Mouse (Mus musculus) limb, embryonic 14.5 days (tissue): ENCODE results near the gene Galnt6. TPM values are rescaled to one million over a fixed set of nuclear protein-coding genes. Genes with fewer than 3 reads are reported as not detected.
A peak's percentile ranks its signal among the peaks of the same experiment; 100 is the strongest.

ENCODE experiments used
- ATAC-seq: fragments of 200-750 bp; cut with Nextera tagmentation; 2 replicates; pipeline ENCODE4 v1.8.0; 2017; ENCODE audit warnings: low read depth, moderate number of reproducible peaks, moderate TSS enrichment; ENCODE audit not compliant: low FRiP score
- DNase-seq: peaks from one replicate; pipeline ENCODE4 v3.0.0-alpha.2; 2015; ENCODE audit warnings: low spot score
- H3K27ac ChIP-seq: fragments of 300-500 bp; sonication (generic); replicated peaks from 2 replicates; pipeline ENCODE4 v1.5.1; 2014; ENCODE audit warnings: low read depth, mild to moderate bottlenecking, low read length, moderate library complexity, mixed read lengths
- H3K27me3 ChIP-seq: fragments of 300-500 bp; sonication (generic); 2 replicates; pipeline ENCODE4 v1.6.1; 2014; ENCODE audit warnings: low read length, mixed read lengths; ENCODE audit not compliant: control insufficient read depth, insufficient read depth
- H3K36me3 ChIP-seq: fragments of 300-500 bp; sonication (generic); 2 replicates; pipeline ENCODE4 v1.6.1; 2014; ENCODE audit warnings: mild to moderate bottlenecking, low read length, moderate library complexity, mixed read lengths; ENCODE audit not compliant: control insufficient read depth, insufficient read depth
- H3K4me1 ChIP-seq: fragments of 300-500 bp; sonication (generic); 2 replicates; pipeline ENCODE4 v1.6.1; 2014; ENCODE audit warnings: antibody characterized with exemption, low read length, mixed read lengths; ENCODE audit not compliant: control insufficient read depth, insufficient read depth
- H3K4me2 ChIP-seq: fragments of 300-500 bp; sonication (generic); replicated peaks from 2 replicates; pipeline ENCODE4 v1.6.1; 2014; ENCODE audit warnings: low read depth, mild to moderate bottlenecking, low read length, moderate library complexity; ENCODE audit not compliant: severe bottlenecking
- H3K4me3 ChIP-seq: fragments of 300-500 bp; sonication (generic); replicated peaks from 2 replicates; pipeline ENCODE4 v1.5.1; 2014; ENCODE audit warnings: low read length
- H3K9ac ChIP-seq: fragments of 300-500 bp; sonication (generic); 2 replicates; pipeline ENCODE4 v1.6.1; 2014; ENCODE audit warnings: mild to moderate bottlenecking, low read depth, low read length, moderate library complexity; ENCODE audit not compliant: severe bottlenecking
- H3K9me3 ChIP-seq: fragments of 300-500 bp; sonication (generic); 2 replicates; pipeline ENCODE4 v1.6.1; 2016; ENCODE audit warnings: low read length; ENCODE audit not compliant: control insufficient read depth
- POLR2A ChIP-seq: fragments of 200-500 bp; IDR thresholded peaks from 2 replicates; pipeline ENCODE4 v1.8.0; 2012; ENCODE audit warnings: inconsistent platforms, mild to moderate bottlenecking, moderate library complexity, borderline replicate concordance; ENCODE audit not compliant: insufficient read depth, insufficient read length; ENCODE audit errors: extremely low read depth
- WGBS: fragments of 180-500 bp; shearing (Covaris S2); extraction: QIAGEN DNeasy Blood & Tissue Kit; methylation state at CpG from one replicate; pipeline ENCODE4 v1.1.7; 2014; 5-methylcytosine and 5-hydroxymethylcytosine counted together
- polyA plus RNA-seq, 2 experiments: library from polyadenylated mRNA; depleted of rRNA in 1 of 2; stranded (reverse) in 1 of 2; unstranded in 1 of 2; fragments of >200 nt; fragmentation: Nextera tagmentation in 1 of 2; extraction: Ambion mirVana in 1 of 2; gene quantifications; 2 replicates each; pipeline versions ENCODE4 v1.2.1 to v1.2.3; 2012 to 2014

The Galnt6 gene
- polyA plus RNA-seq, 2 experiments, result 1.1 to 1.9 TPM

DNA sequence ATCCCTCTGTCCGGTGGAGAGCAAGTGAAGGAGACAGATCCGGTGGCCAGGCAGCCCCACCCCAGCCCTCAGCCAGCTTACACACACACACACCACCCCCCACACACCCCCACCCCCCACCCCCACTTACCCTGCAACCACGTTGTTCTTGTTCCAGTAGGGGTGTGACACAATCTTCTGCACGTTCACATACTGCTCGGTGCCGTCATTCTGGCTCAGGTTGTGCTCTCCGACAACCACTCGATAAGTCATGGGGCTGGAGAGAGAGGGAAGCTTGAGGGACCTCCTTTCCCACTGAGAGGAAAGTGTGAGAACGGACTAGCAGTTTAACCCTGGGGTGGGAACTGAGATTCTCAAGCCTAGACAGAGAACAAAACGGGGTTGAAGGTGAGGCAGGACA lies 44.7 kb downstream of the Galnt6 start:
- Histone ChIP-seq H3K4me1 (peaks cover 4% of the 10 kb centered on the region; the same call in 1 of the 2 replicates), H3K4me3 (no peak overlapping the region), H3K27ac (no peak overlapping the region), H3K27me3 (no peaks in the 10 kb centered on the region), H3K4me2 (no peak overlapping the region), H3K9ac (no peak overlapping the region), H3K36me3 (no peaks in the 10 kb centered on the region), H3K9me3 (no peaks in the 10 kb centered on the region)
- no peak for TF ChIP-seq POLR2A
- ATAC-seq (no peak), DNase-seq (no peak)
- 57% methylated on average over 10 of the region's 10 CpGs for WGBS

DNA sequence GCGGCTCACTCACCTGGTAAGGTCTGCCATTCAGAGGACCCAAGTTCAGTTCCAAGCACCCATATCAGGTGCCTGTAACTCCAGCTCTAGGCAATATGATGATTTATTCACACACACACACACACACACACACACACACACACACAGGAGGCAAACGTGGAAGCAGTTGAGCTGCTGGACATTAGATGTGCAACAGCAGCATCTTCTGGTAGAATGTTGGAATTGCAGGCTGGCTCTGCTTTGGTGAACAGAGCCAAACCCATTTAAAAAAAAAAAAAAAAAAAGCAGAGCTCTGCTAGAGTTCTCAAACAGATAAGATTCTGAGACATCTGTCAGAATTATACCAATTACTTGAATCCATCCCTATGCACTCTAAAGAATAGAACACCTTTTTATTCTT lies 46.1 kb downstream of the Galnt6 start:
- Histone ChIP-seq H3K4me2 (no peak overlapping the region), H3K9me3 (no peaks in the 10 kb centered on the region), H3K27me3 (no peaks in the 10 kb centered on the region), H3K9ac (no peak overlapping the region), H3K4me1 (peaks cover 4% of the 10 kb centered on the region; the same call in 1 of the 2 replicates), H3K27ac (no peak overlapping the region), H3K36me3 (no peaks in the 10 kb centered on the region), H3K4me3 (no peak overlapping the region)
- ATAC-seq (no peak), DNase-seq (peak; percentile 88)
- TF ChIP-seq POLR2A, result no peak
- 44% methylated on average over 2 of the region's 2 CpGs for WGBS

- Histone ChIP-seq H3K9ac (no peak overlapping the region), H3K4me3 (no peak overlapping the region), H3K4me1 (no peaks in the 10 kb centered on the region), H3K9me3 (no peaks in the 10 kb centered on the region), H3K27ac (no peak overlapping the region), H3K27me3 (no peaks in the 10 kb centered on the region), H3K4me2 (no peak overlapping the region), H3K36me3 (no peaks in the 10 kb centered on the region)
- WGBS, result 30% methylated on average over 7 of the region's 7 CpGs
- ATAC-seq (no peak), DNase-seq (no peak)
- no peak for TF ChIP-seq POLR2A
Measured at GRCm38 (mm10) chr15:100681770-100682169, 47.4 kb downstream of the Galnt6 start.

GRCm38 (mm10) chr15:100680381-100680780 lies 48.8 kb downstream of the Galnt6 start:
- Histone ChIP-seq H3K36me3 (no peaks in the 10 kb centered on the region), H3K27me3 (no peaks in the 10 kb centered on the region), H3K9me3 (no peaks in the 10 kb centered on the region), H3K4me1 (no peaks in the 10 kb centered on the region), H3K9ac (no peak overlapping the region), H3K4me3 (no peak overlapping the region), H3K4me2 (no peak overlapping the region), H3K27ac (no peak overlapping the region)
- DNase-seq, result no peak
- TF ChIP-seq POLR2A, result no peak
- 51% methylated on average over 3 of the region's 3 CpGs for WGBS
- ATAC-seq, result no peak

DNA sequence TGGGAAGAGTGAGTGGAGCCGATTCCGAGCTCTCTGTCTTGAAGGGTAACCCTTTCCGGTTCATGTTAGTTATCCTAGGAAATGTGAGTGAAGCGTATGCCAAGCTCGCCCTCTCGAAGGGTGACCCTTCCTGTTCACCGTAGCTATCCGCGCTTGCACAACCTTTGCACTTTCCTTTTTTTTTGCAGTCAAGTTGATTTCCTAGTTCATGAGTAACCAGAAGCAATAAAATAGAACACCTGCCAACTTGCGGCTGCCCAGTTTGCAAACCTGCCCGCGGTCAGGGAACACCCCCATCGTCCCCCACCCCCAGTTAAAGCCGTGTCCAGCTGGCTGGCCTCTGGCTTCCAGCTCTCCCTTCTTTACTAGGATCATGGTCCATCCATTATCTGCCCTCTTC lies 50.2 kb downstream of the Galnt6 start:
- no peaks in the 10 kb centered on the region for H3K27me3 ChIP-seq
- no peak overlapping the region for H3K4me2 ChIP-seq
- no peak for TF ChIP-seq POLR2A
- no peak overlapping the region for H3K4me3 ChIP-seq
- no peaks in the 10 kb centered on the region for H3K4me1 ChIP-seq
- 88% methylated on average over 14 of the region's 14 CpGs for WGBS
- DNase-seq, result no peak
- H3K9ac ChIP-seq, result no peak overlapping the region
- no peaks in the 10 kb centered on the region for H3K9me3 ChIP-seq
- H3K36me3 ChIP-seq, result no peaks in the 10 kb centered on the region
- H3K27ac ChIP-seq, result no peak overlapping the region
- ATAC-seq, result no peak

GRCm38 (mm10) chr15:100678581-100678980 lies 50.6 kb downstream of the Galnt6 start:
- Histone ChIP-seq H3K4me3 (no peak overlapping the region), H3K36me3 (no peaks in the 10 kb centered on the region), H3K4me1 (no peaks in the 10 kb centered on the region), H3K27me3 (no peaks in the 10 kb centered on the region), H3K4me2 (no peak overlapping the region), H3K9me3 (no peaks in the 10 kb centered on the region), H3K27ac (no peak overlapping the region), H3K9ac (no peak overlapping the region)
- 79% methylated on average over 12 of the region's 12 CpGs for WGBS
- TF ChIP-seq POLR2A, result no peak
- ATAC-seq (no peak), DNase-seq (no peak)
